Mouse (Mus musculus) left cerebral cortex, postnatal 25 days (tissue): ENCODE measurements at regions not wholly inside any gene's neighbourhood (a gene's known extent, or its start where the extent isn't known, plus 50 kb on each side); places are given as distances from the start of the nearest gene placed in this dataset.
A peak's percentile ranks its signal among the peaks of the same experiment; 100 is the strongest.

Experiments used
- DNase-seq, 2 experiments: peaks; one replicate each; pipeline ENCODE4 v3.0.0; 2022; ENCODE audit warnings: low spot score in 2 of 2, mixed read lengths in 1 of 2
- intact Hi-C: fragments of 180-260 bp; cut with DNase I; formaldehyde crosslinking; loops from one replicate; pipeline ENCODE4 v1.15.1; 2025

GRCm38 (mm10) chr1:75936596-75936995 is 390.5 kb downstream of the Slc4a3 start:
- intact Hi-C loops, result no loop called here
- peak in 1 of 2 experiments; percentile 49 for DNase-seq

DNA sequence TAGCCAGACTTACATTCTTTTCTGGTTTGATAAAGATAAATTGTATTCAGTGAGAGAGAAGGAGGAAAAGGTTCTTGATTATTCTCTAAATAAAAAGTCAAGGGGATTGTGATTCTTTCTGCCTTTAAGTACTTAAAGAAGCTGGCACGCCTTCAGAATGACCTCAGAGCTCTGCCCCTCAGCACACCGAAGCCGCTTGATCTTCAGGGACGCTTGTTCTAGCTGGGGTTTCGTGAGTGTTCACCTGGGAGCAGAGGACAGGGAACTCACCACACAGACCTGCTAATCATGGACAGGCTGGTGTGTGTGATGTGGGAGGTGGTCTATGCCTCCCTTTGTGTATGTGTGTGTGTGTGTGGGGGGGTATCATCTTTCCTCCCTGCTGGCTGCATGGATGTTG is 391.3 kb downstream of the Slc4a3 start:
- intact Hi-C loops, result no loop called here
- DNase-seq, result no peak

GRCm38 (mm10) chr1:75946290-75946839 is 400.3 kb downstream of the Slc4a3 start:
- no peak for DNase-seq
- intact Hi-C loops, result no loop called here

GRCm38 (mm10) chr1:75978203-75978986 is 432.3 kb downstream of the Slc4a3 start:
- peak in 1 of 2 experiments; percentile 84 for DNase-seq
- intact Hi-C loops, result no loop called here

DNA sequence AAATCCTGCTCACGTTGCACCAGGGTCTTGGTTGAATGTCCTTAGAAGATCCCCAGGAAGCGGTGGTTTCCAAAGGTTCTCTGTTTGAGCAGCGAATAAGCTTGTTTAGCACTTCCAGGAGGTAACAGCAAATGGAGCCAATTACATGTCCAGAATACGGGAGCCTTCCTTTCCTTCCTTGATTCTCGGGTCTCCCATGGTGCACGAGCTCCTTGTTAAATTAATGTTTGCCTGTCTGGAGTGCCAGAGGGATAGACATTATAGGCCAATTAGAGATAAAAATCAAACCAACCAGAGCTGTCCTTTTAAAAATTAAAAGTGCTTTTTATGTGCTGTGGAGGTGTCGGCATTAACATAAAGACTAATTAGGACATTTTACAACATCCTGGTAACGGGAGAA is 437.0 kb downstream of the Slc4a3 start:
- intact Hi-C loops, result no loop called here
- DNase-seq, result no peak

DNA sequence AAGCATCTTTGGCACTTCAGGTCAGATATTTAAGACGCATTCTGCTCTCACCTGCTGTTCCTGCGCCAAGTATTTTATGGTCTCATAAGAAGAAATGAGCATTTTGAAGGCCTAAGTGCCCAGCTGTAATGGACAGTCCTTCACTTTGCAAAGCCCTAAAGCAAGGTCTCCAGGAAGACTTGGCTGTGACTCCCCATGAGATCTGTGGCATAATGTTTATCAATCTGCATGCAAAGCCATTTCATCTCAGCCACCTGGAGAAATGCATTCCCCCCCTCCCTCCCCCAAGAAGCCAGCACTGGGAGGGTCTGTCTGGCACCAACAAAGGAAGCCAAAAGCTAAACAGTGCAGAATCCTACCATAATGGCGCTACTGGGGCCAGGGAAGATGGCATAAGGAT is 437.4 kb downstream of the Slc4a3 start:
- no peak for DNase-seq
- intact Hi-C loops, result no loop called here

DNA sequence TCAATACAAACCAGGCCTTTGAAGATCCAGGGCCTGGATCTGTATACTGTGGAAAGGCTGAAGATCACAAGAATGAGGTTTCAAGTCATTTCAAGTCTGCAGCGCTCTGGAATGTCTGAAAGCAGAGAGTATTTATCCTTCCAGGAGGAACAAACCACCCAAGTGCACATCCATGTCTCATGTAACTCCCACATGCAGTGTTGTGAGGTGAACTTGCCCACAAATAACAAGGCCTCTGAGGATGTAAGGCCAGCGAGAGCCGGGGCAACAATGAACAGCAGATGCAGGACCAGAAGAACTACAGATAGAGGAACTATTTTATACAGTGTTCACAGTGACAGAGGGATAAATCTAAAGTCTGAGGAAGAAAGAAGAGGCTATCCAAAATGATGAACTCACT is 442.4 kb downstream of the Slc4a3 start:
- DNase-seq, result no peak

GRCm38 (mm10) chr1:75992039-75992438 is 446.0 kb downstream of the Slc4a3 start:
- DNase-seq, result peak in 1 of 2 experiments; percentile 60
- intact Hi-C loops, result loop anchor here (5.0 to 10.0 kb wide), 2 partner anchors 80 to 1523 kb away; partner anchors contain the start of gene Epha4

More for the DNA sequence above, 442.4 kb downstream of the Slc4a3 start:
- intact Hi-C loops, result no loop called here

GRCm38 (mm10) chr1:75997222-75997621 is 451.2 kb downstream of the Slc4a3 start:
- intact Hi-C loops, result loop anchor here (10.0 kb wide), 1 partner anchor 1518 kb away; the partner anchor contains the start of gene Epha4
- no peak for DNase-seq

DNA sequence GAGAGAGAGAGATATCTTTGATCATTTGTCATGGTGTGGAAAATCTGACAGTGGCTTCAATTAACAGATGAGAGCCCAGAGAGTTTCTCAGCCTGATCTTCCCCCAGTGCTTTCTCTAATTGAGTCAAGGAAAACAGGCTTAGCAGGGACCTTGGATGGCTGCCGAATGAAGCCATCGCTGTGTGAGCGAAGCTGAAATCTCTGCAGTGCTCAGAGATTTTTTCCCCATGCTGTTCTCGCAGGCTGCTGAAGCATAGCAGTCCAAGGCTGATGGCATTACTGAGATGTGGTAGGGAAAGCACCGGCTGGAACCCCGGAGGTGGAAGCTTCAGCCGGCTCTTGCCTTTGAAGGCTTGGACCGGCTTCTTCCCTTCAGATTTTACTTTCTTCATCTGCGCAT is 455.1 kb downstream of the Slc4a3 start:
- intact Hi-C loops, result no loop called here
- DNase-seq, result peak; percentile 11 to 35

GRCm38 (mm10) chr1:76009601-76010000 is 463.5 kb downstream of the Slc4a3 start:
- intact Hi-C loops, result no loop called here
- DNase-seq, result no peak

- no peak for DNase-seq
- intact Hi-C loops, result no loop called here
Observed at GRCm38 (mm10) chr1:76010212-76010800, 464.2 kb downstream of the Slc4a3 start.

GRCm38 (mm10) chr1:76018588-76018987 is 472.5 kb downstream of the Slc4a3 start:
- intact Hi-C loops, result no loop called here
- DNase-seq, result no peak

GRCm38 (mm10) chr1:76019071-76019470 is 473.0 kb downstream of the Slc4a3 start:
- DNase-seq, result no peak
- intact Hi-C loops, result no loop called here

DNA sequence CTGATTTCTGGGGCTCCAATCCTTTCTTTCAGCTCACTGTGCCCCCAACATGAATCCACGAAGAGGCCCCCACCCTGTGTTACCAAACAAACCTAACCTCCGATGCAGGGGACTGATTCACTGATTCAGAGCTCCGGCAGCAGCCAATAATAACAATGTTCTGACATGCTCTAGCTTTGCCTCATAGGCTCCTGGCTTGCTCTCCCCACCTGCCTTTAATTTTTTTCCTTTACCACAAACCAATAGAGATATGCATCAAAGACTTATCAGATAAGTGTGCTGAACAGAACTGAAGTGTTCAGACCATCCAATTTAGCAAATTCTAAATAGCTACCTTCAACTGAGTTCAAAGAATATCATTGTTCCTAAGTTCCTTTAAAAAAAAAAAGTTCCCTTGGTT is 478.6 kb downstream of the Slc4a3 start:
- no peak for DNase-seq
- intact Hi-C loops, result no loop called here

GRCm38 (mm10) chr1:76025389-76025788 is 479.3 kb downstream of the Slc4a3 start:
- intact Hi-C loops, result no loop called here
- DNase-seq, result no peak

DNA sequence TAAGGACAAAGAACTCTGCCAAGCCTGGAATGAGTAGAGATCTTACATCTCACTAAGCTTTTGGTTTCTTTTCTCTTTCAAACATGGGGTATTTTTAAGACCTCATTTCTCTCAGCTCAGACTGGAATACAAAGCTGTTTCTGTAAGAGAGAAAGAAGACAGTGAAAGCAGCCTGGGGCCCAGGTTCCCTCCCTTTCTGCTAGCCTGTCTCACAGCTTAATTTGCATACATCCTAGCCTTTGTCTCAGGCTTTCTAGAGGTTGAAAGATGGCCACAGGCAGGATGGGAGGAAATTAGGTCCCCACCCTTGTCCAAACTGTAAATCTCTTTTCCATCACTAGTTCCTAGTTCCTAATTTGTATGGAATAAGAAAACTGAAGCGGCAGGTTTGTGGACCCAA is 483.0 kb downstream of the Slc4a3 start:
- DNase-seq, result peak in 1 of 2 experiments; percentile 19
- intact Hi-C loops, result no loop called here

- peak in 1 of 2 experiments; percentile 28 for DNase-seq
- intact Hi-C loops, result loop anchor here (5.0 kb wide), 2 partner anchors 41 to 99 kb away; no protein-coding TSS in a partner anchor
Observed at GRCm38 (mm10) chr1:76031171-76031922, 485.3 kb downstream of the Slc4a3 start.

- peak in 1 of 2 experiments; percentile 64 for DNase-seq
- intact Hi-C loops, result loop anchor here (2.0 to 5.0 kb wide), 3 partner anchors 40 to 453 kb away; no protein-coding TSS in a partner anchor
Observed at GRCm38 (mm10) chr1:76031923-76032285, 485.8 kb downstream of the Slc4a3 start.

GRCm38 (mm10) chr1:76032626-76033025 is 486.6 kb downstream of the Slc4a3 start:
- no peak for DNase-seq
- intact Hi-C loops, result loop anchor here (2.0 to 5.0 kb wide), 3 partner anchors 40 to 452 kb away; no protein-coding TSS in a partner anchor
